Mouse (Mus musculus): ENCODE data around the gene Tmem200c. TPM values are rescaled to one million over a fixed set of nuclear protein-coding genes. Genes with fewer than 3 reads are reported as not detected.

Gene Tmem200c
- 15.4 and 19.9 TPM in 2 replicates for total RNA-seq (2014; rRNA removed)
- 2.3 and 2.7 TPM in 2 replicates for polyA plus RNA-seq (2015; fragmentation: Nextera tagmentation; extraction: Ambion mirVana)

- WGBS: 87% methylated on average over 6 of the region's 6 CpGs
- DNase-seq (ENCODE audit: low spot score): no peak
- H3K27ac ChIP-seq: no peak within 1 kb of the TSS
Observed at GRCm38 (mm10) chr17:68826323-68826722, at the start of gene Tmem200c. Gene Tmem200c, plus strand, starts transcription at chr17:68826623.

DNA sequence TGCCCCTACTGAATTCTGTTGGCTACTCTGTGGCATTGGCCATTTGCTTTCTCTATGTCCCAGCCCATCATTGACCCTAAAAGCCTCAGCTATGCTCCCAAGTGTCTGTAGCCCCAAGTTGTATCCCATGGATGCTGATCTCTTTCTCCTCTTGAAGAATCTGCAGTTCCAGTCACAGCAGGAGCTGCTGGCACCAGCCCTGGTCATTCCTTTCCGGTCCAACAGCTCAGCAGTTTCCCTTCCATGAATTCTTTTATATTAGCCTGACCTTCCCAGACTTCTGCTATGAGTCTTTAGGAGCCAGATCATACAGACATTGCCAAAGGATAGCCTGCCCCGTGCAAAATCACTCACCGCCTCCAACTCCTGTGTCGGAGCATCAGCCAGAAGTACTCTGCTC, 32.7 kb upstream of the Tmem200c start:
- H3K36me3 ChIP-seq (ENCODE audit: insufficient read depth, low read length): no peaks in the 10 kb centered on the region
- no peak; the same call in 1 of the 2 replicates for ATAC-seq
- H3K9ac ChIP-seq (replicated peaks; ENCODE audit: low read length): no peak overlapping the region
- 65% methylated on average over 4 of the region's 4 CpGs for whole genome bisulfite sequencing
- no peak overlapping the region for H3K27ac ChIP-seq
- H3K4me2 ChIP-seq (ENCODE audit: low read depth, low read length): no peak overlapping the region
- no peaks in the 10 kb centered on the region for H3K27me3 ChIP-seq (ENCODE audit: insufficient read depth, low read length)
- no peaks in the 10 kb centered on the region for H3K9me3 ChIP-seq (ENCODE audit: low read length)
- no peak for DNase-seq (ENCODE audit: low spot score)
- H3K4me3 ChIP-seq (ENCODE audit: low read length): no peak overlapping the region
- H3K4me1 ChIP-seq (ENCODE audit: insufficient read depth, low read length): no peaks in the 10 kb centered on the region
- no peak for TF ChIP-seq CTCF (IDR thresholded peaks at IDR 0.05; ENCODE audit: low read depth)

More at GRCm38 (mm10) chr17:68826323-68826722, at the start of gene Tmem200c:
- H3K27me3 ChIP-seq (ENCODE audit: insufficient read depth, low read length): no peaks in the 10 kb centered on the region
- H3K9ac ChIP-seq (replicated peaks; ENCODE audit: low read length): no peak within 1 kb of the TSS
- H3K4me1 ChIP-seq (ENCODE audit: insufficient read depth, low read length): no peaks in the 10 kb centered on the region
- TF ChIP-seq CTCF (IDR thresholded peaks at IDR 0.05; ENCODE audit: low read depth): no peak
- no peaks in the 10 kb centered on the region for H3K9me3 ChIP-seq (ENCODE audit: low read length)
- no peak within 1 kb of the TSS for H3K4me2 ChIP-seq (ENCODE audit: low read depth, low read length)
- no peaks in the 10 kb centered on the region for H3K36me3 ChIP-seq (ENCODE audit: insufficient read depth, low read length)
- H3K4me3 ChIP-seq (ENCODE audit: low read length): no peak within 1 kb of the TSS
- ATAC-seq: no peak

- H3K36me3 ChIP-seq (ENCODE audit: insufficient read depth, low read length): no peaks in the 10 kb centered on the region
- WGBS: 0% methylated on average over 14 of the region's 15 CpGs
- H3K4me1 ChIP-seq (ENCODE audit: insufficient read depth, low read length): peaks cover 8% of the 10 kb centered on the region
- H3K4me3 ChIP-seq (ENCODE audit: low read length): peak overlapping the region; percentile 75
- peak; percentile 75 for ATAC-seq
- peak overlapping the region; percentile 74 for H3K9ac ChIP-seq (replicated peaks; ENCODE audit: low read length)
- H3K9me3 ChIP-seq (ENCODE audit: low read length): no peaks in the 10 kb centered on the region
- peak overlapping the region; percentile 95 for H3K4me2 ChIP-seq (ENCODE audit: low read depth, low read length)
- TF ChIP-seq CTCF (IDR thresholded peaks at IDR 0.05; ENCODE audit: low read depth): peak; percentile 60
- no peaks in the 10 kb centered on the region for H3K27me3 ChIP-seq (ENCODE audit: insufficient read depth, low read length)
- DNase-seq (ENCODE audit: low spot score): peak; percentile 70
- peak overlapping the region; percentile 45; the same call in 1 of the 2 replicates for H3K27ac ChIP-seq
Observed at GRCm38 (mm10) chr17:68836655-68837012, 10.2 kb downstream of the Tmem200c start.

- under 1% methylated on average over 69 of the region's 72 CpGs for WGBS
- peak; percentile 74 for DNase-seq (ENCODE audit: low spot score)
Observed at GRCm38 (mm10) chr17:68837013-68837858, 10.8 kb downstream of the Tmem200c start.

GRCm38 (mm10) chr17:68837859-68838194, 11.4 kb downstream of the Tmem200c start:
- DNase-seq (ENCODE audit: low spot score): peak; percentile 38

More at GRCm38 (mm10) chr17:68837013-68837858, 10.8 kb downstream of the Tmem200c start:
- Histone ChIP-seq H3K9me3 (ENCODE audit: low read length) (no peaks in the 10 kb centered on the region), H3K4me1 (ENCODE audit: insufficient read depth, low read length) (peaks cover 8% of the 10 kb centered on the region), H3K27me3 (ENCODE audit: insufficient read depth, low read length) (no peaks in the 10 kb centered on the region), H3K4me2 (ENCODE audit: low read depth, low read length) (peak overlapping the region; percentile 95), H3K9ac (replicated peaks; ENCODE audit: low read length) (peak overlapping the region; percentile 74), H3K36me3 (ENCODE audit: insufficient read depth, low read length) (no peaks in the 10 kb centered on the region), H3K27ac (peak overlapping the region; percentile 45), H3K4me3 (ENCODE audit: low read length) (peak overlapping the region; percentile 75)
- peak; percentile 78 for ATAC-seq
- no peak for TF ChIP-seq CTCF (IDR thresholded peaks at IDR 0.05; ENCODE audit: low read depth)

DNA sequence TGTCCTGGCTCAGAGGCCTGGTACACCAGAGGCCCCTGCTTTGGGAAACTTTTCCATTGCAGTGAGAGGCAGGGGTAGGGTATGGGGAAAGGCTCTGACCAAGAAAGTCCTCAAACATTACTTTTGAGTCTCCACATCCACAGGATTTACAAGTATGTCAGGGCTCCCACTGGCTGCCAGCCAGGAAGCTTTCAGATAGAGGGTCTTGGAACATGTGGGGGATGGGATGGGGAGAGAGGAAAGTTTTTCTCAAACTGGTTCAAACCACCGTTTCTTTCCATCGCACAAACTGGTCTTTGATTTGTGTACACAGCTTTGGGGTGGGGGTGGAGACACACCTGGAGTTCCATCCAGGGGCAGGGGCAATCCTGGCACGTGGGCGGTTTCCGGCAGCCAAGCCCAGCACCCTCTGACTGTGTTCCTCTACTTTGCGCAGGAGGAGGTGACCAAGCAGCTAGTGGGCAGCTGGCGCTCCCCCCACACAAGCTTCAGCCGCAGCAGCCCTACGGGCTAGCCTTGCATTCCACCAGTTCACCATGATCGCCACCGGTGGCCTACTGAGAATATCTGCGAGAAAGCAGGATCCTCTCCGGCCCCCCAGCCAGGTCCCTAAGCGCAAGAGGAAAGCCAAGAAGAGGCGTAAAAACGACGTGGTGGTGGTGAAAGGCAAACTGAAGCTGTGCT, 13.6 kb downstream of the Tmem200c start:
- no peak overlapping the region for H3K27ac ChIP-seq
- no peak overlapping the region for H3K9ac ChIP-seq (replicated peaks; ENCODE audit: low read length)
- no peaks in the 10 kb centered on the region for H3K9me3 ChIP-seq (ENCODE audit: low read length)
- peak overlapping the region; percentile 95 for H3K4me2 ChIP-seq (ENCODE audit: low read depth, low read length)
- peak overlapping the region; percentile 50 for H3K4me3 ChIP-seq (ENCODE audit: low read length)
- no peak for TF ChIP-seq CTCF (IDR thresholded peaks at IDR 0.05; ENCODE audit: low read depth)
- no peaks in the 10 kb centered on the region for H3K36me3 ChIP-seq (ENCODE audit: insufficient read depth, low read length)
- H3K27me3 ChIP-seq (ENCODE audit: insufficient read depth, low read length): no peaks in the 10 kb centered on the region
- peak; percentile 39 for DNase-seq (ENCODE audit: low spot score)
- whole genome bisulfite sequencing: 19% methylated on average over 17 of the region's 17 CpGs
- H3K4me1 ChIP-seq (ENCODE audit: insufficient read depth, low read length): peaks cover 8% of the 10 kb centered on the region
- ATAC-seq: no peak

More at GRCm38 (mm10) chr17:68837859-68838194, 11.4 kb downstream of the Tmem200c start:
- Histone ChIP-seq H3K4me3 (ENCODE audit: low read length) (peak overlapping the region; percentile 75), H3K4me2 (ENCODE audit: low read depth, low read length) (peak overlapping the region; percentile 95), H3K4me1 (ENCODE audit: insufficient read depth, low read length) (peaks cover 8% of the 10 kb centered on the region), H3K36me3 (ENCODE audit: insufficient read depth, low read length) (no peaks in the 10 kb centered on the region), H3K9me3 (ENCODE audit: low read length) (no peaks in the 10 kb centered on the region), H3K27me3 (ENCODE audit: insufficient read depth, low read length) (no peaks in the 10 kb centered on the region), H3K27ac (peak overlapping the region; percentile 45), H3K9ac (replicated peaks; ENCODE audit: low read length) (peak overlapping the region; percentile 74)
- TF ChIP-seq CTCF (IDR thresholded peaks at IDR 0.05; ENCODE audit: low read depth): no peak
- WGBS: 6% methylated on average over 4 of the region's 4 CpGs
- ATAC-seq: no peak
